Mouse (Mus musculus): ENCODE results near the gene Nrde2.

DNA sequence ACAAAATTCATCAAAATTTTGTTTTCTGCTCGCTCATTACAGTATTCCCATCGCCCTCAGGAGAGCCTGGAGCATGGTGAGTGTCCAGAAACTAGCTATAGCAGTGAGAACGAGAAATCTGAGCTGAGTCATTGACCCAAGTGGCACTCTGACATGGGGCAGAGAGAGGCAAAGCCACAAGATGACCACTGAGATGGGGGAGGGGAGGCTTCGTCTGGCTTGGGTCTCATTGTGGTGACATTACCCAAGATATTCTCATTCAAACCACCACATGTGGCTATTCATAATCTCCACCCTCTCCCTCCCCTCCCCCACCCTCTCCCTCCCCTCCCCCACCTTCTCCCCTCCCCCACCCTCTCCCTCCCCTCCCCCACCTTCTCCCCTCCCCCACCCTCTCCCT lies 52.0 kb downstream of the Nrde2 start:
- TF ChIP-seq CTCF (IDR thresholded peaks at IDR 0.05; ENCODE audit: low read depth, low read length) (no peak), POLR2A (IDR thresholded peaks at IDR 0.05; ENCODE audit: borderline replicate concordance, low read depth, low read length) (no peak)

All from bone marrow macrophage, adult 2 months (primary cell).